Mouse (Mus musculus) lung, postnatal 10 days (tissue): Measurements from ENCODE around the gene 1700102P08Rik.

Source experiments
- DNase-seq: peaks from one replicate; pipeline ENCODE4 v3.0.0; 2021

1700102P08Rik gene

DNA sequence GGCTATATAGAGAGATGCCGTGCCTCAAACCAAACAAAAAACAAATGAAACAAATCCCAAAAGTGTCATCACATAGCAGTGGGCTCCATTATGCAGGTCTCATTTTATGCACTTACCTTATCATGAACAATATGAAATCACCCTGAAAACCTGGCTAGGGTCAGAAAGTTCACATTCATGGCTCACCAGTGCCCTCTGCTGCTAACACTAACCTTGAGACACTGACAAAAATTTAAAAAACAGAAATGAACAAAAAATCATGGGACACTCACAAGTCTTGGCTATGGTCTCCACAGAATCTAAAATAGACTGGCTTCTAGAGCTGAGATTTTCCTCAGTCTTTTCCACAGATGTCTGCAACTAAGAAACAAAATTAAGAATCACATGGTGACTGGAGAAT is 19.6 kb downstream of the 1700102P08Rik start:
- peak; percentile 40 for DNase-seq

DNA sequence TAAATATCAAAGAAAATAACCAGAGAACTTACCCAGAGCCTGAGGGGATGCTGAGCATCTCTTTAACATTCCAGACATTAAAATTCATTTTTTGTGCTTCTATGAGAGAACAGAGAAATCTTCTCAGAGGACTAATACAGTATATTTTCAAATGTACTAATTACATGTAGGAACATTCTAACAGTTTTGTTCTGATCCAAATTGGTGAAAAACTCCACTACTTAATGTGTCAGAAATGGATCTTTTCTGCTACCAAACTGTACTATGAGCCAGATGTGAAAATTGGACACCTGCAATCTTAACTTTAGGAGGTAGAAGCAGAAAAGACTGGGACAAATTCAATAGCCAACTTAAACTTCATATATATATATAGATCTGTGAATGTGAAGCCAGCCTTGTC is 35.8 kb downstream of the 1700102P08Rik start, which contains the start of gene Ccdc36:
TSS of gene Ccdc36 (minus strand) at position 101 of the 400 bp plus-strand sequence.
- DNase-seq: no peak

DNA sequence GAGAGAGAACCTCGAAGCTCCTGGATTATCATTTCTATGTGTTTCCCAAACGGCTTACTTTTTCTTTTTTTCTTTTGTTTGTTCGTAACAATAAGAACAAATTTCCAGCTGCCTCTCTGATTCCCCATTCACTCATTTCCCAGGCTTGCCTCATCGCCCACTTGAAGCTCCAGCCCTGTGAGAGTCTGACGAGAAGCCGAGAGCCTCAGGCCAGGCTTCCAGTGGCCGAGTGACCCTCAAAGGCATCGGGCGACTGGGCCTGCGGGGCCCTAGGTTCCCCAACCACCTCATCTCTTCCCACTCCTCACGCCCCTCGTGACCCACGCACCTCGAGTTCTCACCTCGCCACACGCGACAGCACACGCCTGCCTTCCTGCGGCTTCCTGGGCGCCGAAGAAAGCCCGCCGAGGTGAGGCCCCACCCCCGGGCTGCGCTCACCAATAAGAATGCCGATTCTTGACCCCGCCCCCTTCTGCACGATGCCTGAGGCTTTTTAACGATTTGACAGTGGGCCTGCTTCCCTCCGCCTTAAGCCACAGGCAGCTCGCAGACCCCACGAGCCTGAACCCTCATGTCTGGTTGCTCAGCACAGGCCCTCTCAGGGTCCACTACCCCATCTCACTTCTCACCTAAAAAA is 38.9 kb downstream of the 1700102P08Rik start:
- DNase-seq: peak; percentile 64

DNA sequence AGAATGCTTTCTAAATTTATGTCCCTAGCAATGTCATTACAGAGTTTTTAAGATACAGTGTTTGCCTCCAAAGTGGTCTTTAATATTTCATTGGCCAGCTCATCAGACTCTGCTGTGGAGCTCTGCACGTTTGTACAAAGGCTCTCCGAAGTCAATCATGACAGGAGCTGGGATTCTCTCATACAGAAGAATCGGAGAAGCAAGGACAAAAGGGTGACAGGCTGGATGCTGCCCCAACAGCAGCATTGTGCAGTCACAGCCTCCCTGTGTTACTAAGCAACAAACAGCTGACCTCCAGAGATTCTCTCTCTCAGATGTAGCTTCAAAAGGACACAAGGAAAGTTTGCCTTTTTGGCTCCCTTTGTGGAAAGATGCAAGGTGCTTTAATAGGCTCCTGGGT is 43.6 kb downstream of the 1700102P08Rik start, which contains the start of gene BC048562:
TSS of gene BC048562 (plus strand) at position 301 of the 400 bp plus-strand sequence.
- DNase-seq: no peak

DNA sequence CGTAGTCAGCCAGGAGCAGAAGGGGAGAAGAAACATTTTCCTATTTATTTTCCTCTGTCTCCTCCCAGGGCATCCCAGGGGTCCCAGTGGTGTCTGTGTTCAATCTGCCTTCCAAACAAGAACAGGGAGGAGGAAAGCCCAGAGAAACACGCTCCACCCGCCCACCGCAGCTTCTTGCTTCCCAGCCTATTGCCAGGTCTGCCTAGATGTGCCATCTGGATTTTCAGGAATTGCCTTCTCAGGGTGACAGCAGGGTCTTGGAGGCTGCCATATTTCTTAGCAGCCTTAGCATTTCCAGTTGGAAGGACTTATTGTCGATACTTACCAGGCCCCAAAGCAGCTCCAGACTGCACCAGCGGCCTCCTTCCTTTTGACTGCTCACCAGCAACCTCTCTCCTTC is 46.6 kb downstream of the 1700102P08Rik start:
- DNase-seq: no peak

DNA sequence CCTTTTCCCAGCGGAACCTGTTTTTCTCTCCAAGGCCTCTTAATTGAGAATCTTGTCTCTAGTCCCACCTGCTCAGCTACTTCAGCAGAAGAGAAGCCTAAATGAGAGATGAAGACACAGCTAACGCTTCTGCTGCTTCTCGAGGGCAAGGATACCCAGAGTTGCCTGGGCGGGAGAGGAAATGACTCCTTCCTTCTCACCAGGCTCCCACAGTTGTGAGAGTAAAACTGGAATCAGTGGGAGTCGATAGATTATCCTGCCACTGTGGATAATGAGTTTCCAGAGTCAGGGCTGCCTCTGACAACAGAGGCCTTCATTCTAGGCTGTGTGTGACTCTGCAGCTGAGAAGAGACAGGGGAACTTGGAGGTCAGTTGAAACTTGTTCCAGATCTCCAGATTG is 47.9 kb downstream of the 1700102P08Rik start:
- DNase-seq: no peak

DNA sequence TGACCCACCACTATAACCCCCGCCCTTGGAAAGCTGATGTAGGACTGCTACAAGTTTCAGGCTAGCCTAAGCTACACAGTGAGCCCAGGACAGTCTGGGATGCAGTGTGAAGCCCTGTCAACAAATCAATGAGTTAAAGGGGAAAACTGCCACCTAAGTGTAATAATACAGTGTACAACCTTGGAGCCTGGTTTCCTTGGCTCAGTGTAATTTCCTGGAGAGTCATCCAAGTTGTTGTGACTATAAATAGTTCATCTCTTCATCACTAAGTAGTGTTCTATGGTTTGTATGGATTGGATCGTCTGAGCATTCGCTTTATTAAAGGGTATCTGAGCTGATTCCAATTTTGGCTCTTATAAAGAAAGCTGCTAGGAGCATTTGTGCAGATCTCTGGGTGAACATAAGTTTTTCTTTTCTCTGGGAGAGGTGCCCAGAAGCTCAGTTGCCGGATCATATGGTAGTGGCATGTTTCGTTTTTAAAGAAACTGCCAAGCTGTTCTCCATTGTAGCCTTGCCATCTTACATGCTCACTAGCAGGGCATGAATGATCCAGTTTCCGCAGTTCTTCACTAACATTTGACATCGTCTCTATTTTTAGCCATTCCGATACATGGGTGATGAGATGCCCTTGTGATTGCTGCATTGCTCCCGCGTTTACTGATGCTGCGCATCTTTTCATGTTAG is 48.8 kb downstream of the 1700102P08Rik start:
- DNase-seq: no peak

DNA sequence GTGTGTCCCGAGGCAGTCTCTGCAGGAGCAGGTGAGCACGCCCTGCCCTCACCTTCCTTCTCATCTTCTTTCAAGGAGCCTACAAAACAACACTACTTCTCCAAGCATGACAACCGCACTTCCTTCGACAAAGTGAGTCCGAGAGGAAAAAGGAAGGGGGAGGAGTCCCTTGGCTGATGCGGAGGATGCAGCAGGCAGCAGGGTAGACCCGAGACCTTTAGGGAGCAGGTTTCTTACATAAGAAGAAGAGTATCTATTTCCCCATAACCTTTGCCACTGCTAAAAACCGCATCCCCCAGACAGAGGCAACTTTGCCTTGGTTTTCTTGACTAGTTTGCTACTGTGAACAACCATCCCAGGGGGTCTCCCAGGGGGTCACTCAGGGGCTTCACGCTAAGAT is 52.5 kb downstream of the 1700102P08Rik start:
- DNase-seq: no peak

DNA sequence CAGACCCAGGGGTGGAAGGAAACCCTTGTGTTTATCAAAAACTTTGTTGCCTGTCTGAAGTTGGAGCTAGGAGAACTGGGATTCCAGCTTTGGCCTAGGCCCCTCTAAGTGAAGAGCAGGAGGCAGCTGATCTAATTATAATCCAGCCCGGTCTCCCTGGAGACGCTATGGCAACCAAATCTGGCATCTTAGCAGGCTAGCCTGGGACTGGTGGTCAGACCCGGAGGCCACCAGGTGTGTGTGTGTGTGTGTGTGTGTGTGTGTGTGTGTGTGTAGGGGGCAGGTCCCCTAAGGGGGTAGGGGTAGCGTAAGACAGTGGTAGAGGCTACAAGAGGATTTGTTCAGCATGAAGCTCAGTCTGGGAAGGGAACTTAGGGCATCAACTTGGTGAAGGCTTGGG is 57.3 kb downstream of the 1700102P08Rik start:
- DNase-seq: peak; percentile 62

DNA sequence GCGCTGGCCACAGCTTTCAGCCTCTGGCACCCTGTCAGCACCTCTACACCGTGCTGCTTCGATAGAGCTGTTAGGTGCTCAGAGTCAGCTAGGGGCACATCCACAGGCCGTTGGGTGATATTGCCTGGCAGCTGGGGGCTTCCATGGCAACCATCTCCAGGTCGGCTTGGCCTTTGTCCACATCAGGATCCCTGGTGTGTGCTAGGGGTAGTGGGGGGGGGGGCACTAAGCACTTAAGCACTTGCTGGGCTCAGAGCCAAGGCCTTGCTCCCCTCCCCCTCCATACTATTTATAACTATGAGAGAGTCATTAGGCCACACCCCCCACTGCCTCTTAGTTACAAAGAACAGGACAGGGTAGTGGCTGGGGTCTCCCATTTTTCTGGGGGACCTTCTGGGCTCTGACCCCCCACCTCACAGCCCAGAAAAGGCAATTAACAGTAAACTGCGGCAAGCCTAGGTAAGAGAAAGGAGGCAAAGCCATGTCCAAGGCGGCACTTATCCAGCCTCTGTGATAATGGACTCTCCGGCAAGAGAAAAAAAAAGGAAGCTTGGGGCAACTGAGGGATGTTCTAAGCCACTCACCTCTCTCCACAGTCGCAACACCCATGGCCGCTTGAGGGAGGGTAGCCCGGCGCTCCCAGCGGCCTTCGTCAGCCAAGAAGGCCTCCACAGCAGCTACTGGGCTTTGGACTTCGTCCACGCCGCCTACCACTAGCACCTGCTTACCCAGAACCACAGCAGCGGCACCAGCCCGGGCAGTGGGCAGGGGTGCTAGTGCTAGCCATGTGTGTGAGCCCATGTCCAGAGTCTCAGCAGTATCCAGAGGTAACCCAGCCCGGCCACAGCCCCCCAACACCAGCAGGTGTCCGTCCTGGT is 57.9 kb downstream of the 1700102P08Rik start:
- peak; percentile 67 for DNase-seq

DNA sequence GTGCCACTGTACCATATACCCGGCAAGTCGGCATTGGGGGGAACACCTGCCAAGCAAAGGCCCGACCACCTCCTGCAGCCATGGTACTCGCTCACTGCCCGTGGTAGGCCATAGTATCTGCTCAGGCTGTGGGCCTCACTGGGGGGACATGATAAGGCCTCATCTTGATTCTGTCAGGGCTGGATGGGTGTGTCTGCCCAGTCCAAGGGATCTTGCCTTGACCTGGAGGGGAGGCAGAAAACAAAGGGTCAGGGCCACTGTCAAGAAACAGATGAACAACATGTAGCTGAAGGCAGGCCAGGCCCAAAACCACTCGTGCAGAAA is 58.5 kb downstream of the 1700102P08Rik start:
- no peak for DNase-seq

DNA sequence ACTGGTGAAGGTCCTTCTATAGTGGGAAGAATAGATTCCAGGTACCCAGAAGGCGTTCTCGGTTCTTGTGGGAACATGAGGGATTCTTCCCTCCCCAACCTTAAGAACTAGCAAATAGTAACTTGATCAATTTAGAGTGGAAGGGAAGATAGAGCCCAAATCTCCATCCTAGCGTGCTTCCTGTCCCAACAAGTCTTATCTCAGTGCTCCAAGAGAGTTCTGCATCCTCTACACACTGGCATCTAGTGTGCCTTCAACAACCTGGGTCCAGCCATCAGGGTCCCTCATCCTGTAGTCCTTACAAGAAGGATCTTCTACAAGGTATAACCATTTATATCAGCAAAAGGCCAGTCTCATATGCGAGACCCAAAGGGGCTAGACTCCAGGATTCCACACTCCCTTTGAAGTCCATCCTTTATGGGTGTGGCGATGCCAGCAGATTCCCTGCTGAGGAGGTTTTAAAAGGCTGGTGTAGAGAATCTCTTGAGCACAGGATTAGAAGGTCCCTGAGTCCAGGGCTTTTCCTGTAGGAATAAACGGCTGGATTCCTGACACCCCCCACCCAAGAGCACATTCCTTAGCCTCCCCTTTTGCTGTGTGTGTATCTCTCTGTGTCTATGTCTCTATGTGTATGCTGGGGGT is 59.0 kb downstream of the 1700102P08Rik start:
- DNase-seq: no peak

DNA sequence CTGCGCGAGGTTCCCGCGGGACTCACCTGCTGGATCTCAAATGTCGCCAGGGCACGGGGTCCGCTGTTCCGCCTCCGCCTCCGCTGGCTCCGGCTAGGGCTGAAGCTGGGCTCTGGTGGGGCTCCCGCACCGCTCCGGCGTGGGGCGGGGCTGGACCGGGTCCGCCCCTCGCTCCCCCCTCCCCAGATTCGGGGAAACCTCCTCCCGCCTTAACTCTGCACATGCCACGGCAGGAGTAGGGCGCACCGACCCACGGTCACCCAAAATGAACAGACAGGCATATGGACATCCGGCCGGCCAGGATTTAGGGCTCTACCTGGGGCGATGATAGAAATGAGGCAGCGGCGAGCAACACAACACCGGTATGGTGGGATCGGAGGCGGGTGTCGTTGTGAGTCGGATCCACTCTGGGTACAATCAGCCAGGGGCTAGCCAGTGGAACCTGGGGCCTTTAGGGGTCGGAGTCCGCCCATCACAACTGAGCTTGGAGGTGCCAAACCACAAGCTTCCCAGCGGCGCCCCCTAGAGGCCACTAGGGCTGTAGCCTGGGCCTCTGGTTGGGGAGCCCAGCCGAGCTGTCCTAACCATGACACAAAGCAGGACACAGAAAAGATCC is 59.8 kb downstream of the 1700102P08Rik start:
- peak; percentile 94 for DNase-seq

DNA sequence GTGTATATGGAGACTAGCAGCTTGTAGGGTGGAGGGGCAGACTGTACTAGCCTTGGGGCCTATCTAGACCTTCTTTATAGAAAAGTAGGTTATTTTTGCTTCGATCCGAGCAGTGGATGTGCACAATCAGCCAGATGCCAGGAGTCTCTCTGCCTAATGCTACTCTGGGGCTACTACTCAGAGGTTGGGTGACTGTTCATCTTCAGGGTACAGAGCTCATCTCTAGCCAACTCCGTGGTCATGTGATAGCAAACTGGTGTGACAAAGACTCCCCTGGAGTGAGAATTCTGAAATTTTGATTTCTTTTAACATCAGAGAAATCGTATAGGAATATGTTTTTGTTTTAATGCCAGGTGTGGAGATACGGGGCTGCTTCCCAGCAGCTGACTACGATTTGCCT is 60.3 kb downstream of the 1700102P08Rik start:
- DNase-seq: no peak

DNA sequence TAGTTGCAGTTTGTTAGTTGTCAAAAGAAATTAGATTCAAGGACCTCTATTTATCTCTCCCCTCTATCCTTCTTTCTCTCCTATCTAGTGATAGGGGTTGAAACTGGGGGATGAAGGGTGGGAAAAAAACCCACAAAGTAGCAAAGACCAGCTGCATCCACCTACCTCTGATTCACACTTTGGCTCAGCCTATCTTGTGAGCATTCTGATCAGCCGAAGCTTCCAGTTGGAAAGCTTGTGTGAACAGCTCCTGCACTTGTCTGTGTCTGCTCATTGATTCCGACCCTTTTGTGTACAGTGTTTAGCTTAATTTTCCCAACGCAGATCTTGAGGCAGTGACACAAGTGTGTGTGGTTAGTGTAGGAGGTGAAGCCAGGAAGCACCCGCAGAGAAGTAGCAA is 60.9 kb downstream of the 1700102P08Rik start:
- DNase-seq: no peak

DNA sequence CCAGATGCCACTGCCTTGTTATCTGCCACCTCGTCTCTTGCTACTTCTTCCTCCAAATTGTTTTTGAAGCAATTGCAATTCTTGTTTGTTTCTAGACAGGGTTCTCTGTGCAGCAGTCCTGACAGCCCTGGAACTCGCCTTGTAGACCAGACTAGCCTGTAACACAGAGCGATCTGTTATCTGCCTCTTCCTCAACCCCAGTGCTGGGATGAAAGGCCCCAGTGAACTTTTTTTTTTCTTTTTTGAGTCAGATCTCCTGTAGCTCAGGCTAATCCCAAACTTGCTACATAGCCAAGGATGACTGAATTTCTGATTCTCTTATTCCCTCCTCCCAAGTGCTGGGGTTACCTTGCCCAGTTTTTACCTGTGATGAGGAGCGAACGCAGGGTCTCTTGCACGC is 61.8 kb downstream of the 1700102P08Rik start:
- no peak for DNase-seq

DNA sequence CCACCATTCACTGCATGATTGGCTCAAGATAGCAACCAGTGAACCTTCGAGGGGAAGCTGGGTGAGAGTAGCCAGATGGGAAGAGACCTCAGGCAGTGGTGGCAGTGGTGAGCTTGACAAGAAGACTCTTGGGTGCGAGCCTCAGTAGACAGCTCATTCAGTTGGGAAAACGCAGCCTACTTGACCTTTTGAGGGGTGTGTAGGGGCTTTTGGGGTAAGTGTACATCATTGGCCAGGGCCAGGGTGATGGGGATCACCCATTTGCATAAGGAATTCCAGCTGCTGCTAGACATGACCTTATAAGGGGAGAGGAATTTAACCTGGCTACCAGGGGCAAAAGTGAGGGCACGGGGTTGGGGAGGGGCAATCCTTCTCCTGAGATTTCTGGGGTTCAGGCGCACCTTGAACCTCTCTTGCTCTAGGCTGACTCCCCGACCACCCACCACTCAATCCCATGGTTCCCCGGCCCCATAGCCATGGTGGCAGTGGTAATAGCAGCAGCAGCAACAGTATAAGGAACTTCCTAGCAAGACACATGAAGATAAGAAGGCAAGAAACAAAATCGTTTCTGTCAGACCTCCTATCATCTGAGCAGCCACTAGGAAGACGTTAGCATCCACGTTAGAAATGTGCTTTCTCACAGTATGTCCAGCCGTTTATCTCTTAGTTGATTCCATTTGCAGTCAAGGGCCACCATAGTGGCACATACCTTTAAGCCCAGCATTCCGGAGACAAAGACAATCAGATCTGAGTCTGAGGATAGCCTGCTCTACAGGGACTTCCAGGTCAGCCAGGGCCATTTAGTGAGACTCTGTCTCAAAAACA is 63.4 kb downstream of the 1700102P08Rik start:
- DNase-seq: no peak

DNA sequence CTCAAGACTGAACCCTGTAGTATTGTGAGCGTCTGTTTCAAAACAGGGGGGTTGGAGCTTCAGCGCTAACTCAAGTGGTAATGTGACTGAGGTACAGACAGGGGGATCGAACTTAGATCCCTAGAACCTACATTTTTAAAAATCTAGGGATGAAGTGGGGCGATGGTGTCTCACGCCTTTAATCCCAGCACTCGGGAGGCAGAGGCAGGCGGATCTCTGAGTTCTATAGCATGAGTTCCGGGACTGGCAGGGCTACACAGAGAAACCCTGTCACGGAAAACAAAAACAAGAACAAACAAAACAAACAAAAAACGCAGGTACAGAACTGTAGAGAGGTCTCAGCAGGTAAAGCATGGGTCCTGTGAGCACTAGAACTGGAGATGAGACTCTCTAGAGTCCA is 64.3 kb downstream of the 1700102P08Rik start:
- no peak for DNase-seq

DNA sequence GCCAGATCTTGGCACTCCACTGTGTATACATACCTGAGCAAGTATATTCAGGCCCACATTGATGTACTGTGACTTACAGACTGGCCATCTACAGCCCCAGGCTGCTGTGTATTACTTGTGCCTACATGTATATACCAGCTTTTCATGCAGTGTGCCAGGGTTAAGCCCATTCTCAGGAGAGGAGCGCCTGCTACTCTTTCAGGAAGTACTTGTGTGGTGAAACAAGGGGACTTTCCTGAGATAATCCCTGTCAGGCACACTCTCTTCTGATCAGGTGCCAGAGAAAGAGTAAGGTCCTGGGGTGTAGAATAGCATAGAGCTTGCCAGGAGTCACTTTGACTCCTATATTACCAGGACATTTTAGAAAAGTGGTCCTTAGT is 67.3 kb downstream of the 1700102P08Rik start:
- DNase-seq: no peak
